Mouse (Mus musculus): ENCODE measurements at regions not wholly inside any gene's neighbourhood (a gene's known extent, or its start where the extent isn't known, plus 50 kb on each side); places are given as distances from the start of the nearest gene placed in this dataset.
"Not testable (repeated sequence)": the region's sequence is repeated elsewhere in the genome, so short reads cannot be mapped to it uniquely, and the experiment has no call there.

GRCm38 (mm10) chr1:17545311-17545710 is 600.4 kb downstream of the Crisp4 start:
- dilution Hi-C loops (cut with MboI; ENCODE audit: extremely low pct_ligation_motif_present, extremely low pct_unique_long_range_greater_than_20kb, low sequenced_read_pairs) (no loop called here), in situ Hi-C loops (cut with MboI; ENCODE audit: low pct_ligation_motif_present, low pct_unique_long_range_greater_than_20kb, low sequenced_read_pairs) (no loop called here)
- Histone ChIP-seq H3K27ac (ENCODE audit: insufficient read depth, low read depth) (no peak overlapping the region), H3K36me3 (replicated peaks in 1 of 2; ENCODE audit: control insufficient read depth in 1 of 2, insufficient read depth in 1 of 2, low read length in 1 of 2) (no peaks in the 10 kb centered on the region), H3K4me1 (ENCODE audit: control insufficient read depth in 1 of 2, insufficient read depth in 2 of 2) (no peaks in the 10 kb centered on the region), H3K4me3 (replicated peaks in 1 of 3; ENCODE audit: low read depth in 2 of 3, low read length in 2 of 3, poor library complexity in 1 of 3) (no peak overlapping the region), H3K4me2 (ENCODE audit: insufficient read depth, low read depth, poor library complexity, severe bottlenecking) (no peak overlapping the region), H3K27me3 (replicated peaks) (no peaks in the 10 kb centered on the region), H3K9me3 (replicated peaks; ENCODE audit: low read length) (no peaks in the 10 kb centered on the region), H3K9ac (ENCODE audit: insufficient read depth, low read depth) (no peak overlapping the region), H3K79me2 (replicated peaks; ENCODE audit: control insufficient read depth, extremely low read depth, insufficient read depth, poor library complexity, severe bottlenecking) (no peaks in the 10 kb centered on the region)
- no peak for DNase-seq (ENCODE audit: extremely low read depth)
- TF ChIP-seq EP300 (IDR thresholded peaks at IDR 0.05; ENCODE audit: low read length) (no peak), USF2 (conservative IDR thresholded peaks at IDR 0.05; ENCODE audit: low read depth, low read length) (no peak), CHD2 (IDR thresholded peaks at IDR 0.05; ENCODE audit: low read length) (no peak), MAFK (IDR thresholded peaks at IDR 0.05; ENCODE audit: insufficient replicate concordance, low read length) (no peak), CHD1 (IDR thresholded peaks at IDR 0.05; ENCODE audit: low read depth, low read length) (no peak), RCOR1 (conservative IDR thresholded peaks at IDR 0.05; ENCODE audit: low read depth, low read length) (no peak), E2F4 (IDR thresholded peaks at IDR 0.05; ENCODE audit: insufficient replicate concordance, low read depth, low read length) (no peak), GABPA (IDR thresholded peaks at IDR 0.05; ENCODE audit: insufficient replicate concordance, low read depth, low read length) (no peak), UBTF (IDR thresholded peaks at IDR 0.05; ENCODE audit: low read depth, low read length) (no peak), POLR2AphosphoS2 (IDR thresholded peaks at IDR 0.05; ENCODE audit: low read depth, low read length) (no peak), IRF4 (IDR thresholded peaks at IDR 0.05; ENCODE audit: low read depth, low read length) (no peak), PAX5 (IDR thresholded peaks at IDR 0.05; ENCODE audit: low read length) (no peak), MXI1 (IDR thresholded peaks at IDR 0.05; ENCODE audit: low read depth, low read length) (no peak), POLR2A (IDR thresholded peaks at IDR 0.05; ENCODE audit: low read depth, low read length) (no peak), USF1 (IDR thresholded peaks at IDR 0.05; ENCODE audit: low read depth, low read length) (no peak)

- dilution Hi-C loops (cut with MboI; ENCODE audit: extremely low pct_ligation_motif_present, extremely low pct_unique_long_range_greater_than_20kb, low sequenced_read_pairs), result no loop called here
Observed at GRCm38 (mm10) chr1:17538160-17538559, 607.5 kb downstream of the Crisp4 start.

GRCm38 (mm10) chr1:17531291-17531690 is 614.4 kb downstream of the Crisp4 start:
- H3K27me3 ChIP-seq (replicated peaks); H3K9ac ChIP-seq (ENCODE audit: insufficient read depth, low read depth); H3K27ac ChIP-seq (ENCODE audit: insufficient read depth, low read depth); H3K9me3 ChIP-seq (replicated peaks; ENCODE audit: low read length); H3K4me3 ChIP-seq (replicated peaks in 1 of 3; ENCODE audit: low read depth in 2 of 3, low read length in 2 of 3, poor library complexity in 1 of 3); H3K4me2 ChIP-seq (ENCODE audit: insufficient read depth, low read depth, poor library complexity, severe bottlenecking); dilution Hi-C loops (cut with MboI; ENCODE audit: extremely low pct_ligation_motif_present, extremely low pct_unique_long_range_greater_than_20kb, low sequenced_read_pairs); H3K79me2 ChIP-seq (replicated peaks; ENCODE audit: control insufficient read depth, extremely low read depth, insufficient read depth, poor library complexity, severe bottlenecking); in situ Hi-C loops (cut with MboI; ENCODE audit: low pct_ligation_motif_present, low pct_unique_long_range_greater_than_20kb, low sequenced_read_pairs); H3K4me1 ChIP-seq (ENCODE audit: control insufficient read depth in 1 of 2, insufficient read depth in 2 of 2); DNase-seq (ENCODE audit: extremely low read depth); H3K36me3 ChIP-seq (replicated peaks in 1 of 2; ENCODE audit: control insufficient read depth in 1 of 2, insufficient read depth in 1 of 2, low read length in 1 of 2): not testable (repeated sequence)

More at GRCm38 (mm10) chr1:17538160-17538559, 607.5 kb downstream of the Crisp4 start:
- no peak for DNase-seq (ENCODE audit: extremely low read depth)
- Histone ChIP-seq H3K4me2 (ENCODE audit: insufficient read depth, low read depth, poor library complexity, severe bottlenecking) (no peak overlapping the region), H3K27me3 (replicated peaks) (no peaks in the 10 kb centered on the region), H3K9ac (ENCODE audit: insufficient read depth, low read depth) (no peak overlapping the region), H3K9me3 (replicated peaks; ENCODE audit: low read length) (no peaks in the 10 kb centered on the region), H3K4me3 (replicated peaks in 1 of 3; ENCODE audit: low read depth in 2 of 3, low read length in 2 of 3, poor library complexity in 1 of 3) (no peak overlapping the region), H3K36me3 (replicated peaks in 1 of 2; ENCODE audit: control insufficient read depth in 1 of 2, insufficient read depth in 1 of 2, low read length in 1 of 2) (no peaks in the 10 kb centered on the region), H3K4me1 (ENCODE audit: control insufficient read depth in 1 of 2, insufficient read depth in 2 of 2) (no peaks in the 10 kb centered on the region), H3K27ac (ENCODE audit: insufficient read depth, low read depth) (no peak overlapping the region), H3K79me2 (replicated peaks; ENCODE audit: control insufficient read depth, extremely low read depth, insufficient read depth, poor library complexity, severe bottlenecking) (no peaks in the 10 kb centered on the region)
- in situ Hi-C loops (cut with MboI; ENCODE audit: low pct_ligation_motif_present, low pct_unique_long_range_greater_than_20kb, low sequenced_read_pairs), result no loop called here
- TF ChIP-seq NRF1 (IDR thresholded peaks at IDR 0.05; ENCODE audit: low read depth, low read length) (no peak), NELFE (IDR thresholded peaks at IDR 0.05; ENCODE audit: low read depth, low read length) (no peak), TBP (conservative IDR thresholded peaks at IDR 0.05; ENCODE audit: low read depth, low read length) (no peak), MEF2A (IDR thresholded peaks at IDR 0.05; ENCODE audit: borderline replicate concordance, low read depth, low read length) (no peak), USF2 (conservative IDR thresholded peaks at IDR 0.05; ENCODE audit: low read depth, low read length) (no peak), MAFK (IDR thresholded peaks at IDR 0.05; ENCODE audit: insufficient replicate concordance, low read length) (no peak), CTCF (conservative IDR thresholded peaks at IDR 0.05 in 1 of 2, IDR thresholded peaks at IDR 0.05 in 1 of 2; ENCODE audit: low read depth in 2 of 2, low read length in 2 of 2) (no peak)
